Mouse (Mus musculus): ENCODE measurements around the gene Tnnc2.

- TF ChIP-seq POLR2A (IDR thresholded peaks at IDR 0.05; ENCODE audit: low read depth, low read length) = no peak
- TF ChIP-seq CTCF (IDR thresholded peaks at IDR 0.05; ENCODE audit: extremely low read depth, insufficient read length, insufficient replicate concordance, low read depth, low read length) = no peak
Observed at GRCm38 (mm10) chr2:164744987-164745386, 34.8 kb downstream of the Tnnc2 start.

Data from small intestine, adult 2 months (tissue).